Mouse (Mus musculus): ENCODE data around the gene Prnp. TPM values are rescaled to one million over a fixed set of nuclear protein-coding genes. Genes with fewer than 3 reads are reported as not detected.

Prnp gene
- polyA plus RNA-seq, 1 experiment from 2014 or later, result 49.6 TPM

GRCm38 (mm10) chr2:131905776-131906175 lies 4.0 kb upstream of the Prnp start:
- H3K9me3 ChIP-seq (ENCODE audit: low read length), result no peaks in the 10 kb centered on the region
- H3K4me3 ChIP-seq (ENCODE audit: low read length), result no peak overlapping the region
- 52% methylated on average over 6 of the region's 6 CpGs for WGBS
- peaks cover 19% of the 10 kb centered on the region for H3K4me1 ChIP-seq (ENCODE audit: insufficient read depth, low read length)
- H3K27ac ChIP-seq (ENCODE audit: low read length), result no peak overlapping the region
- no peak for ATAC-seq (ENCODE audit: low FRiP score, low TSS enrichment)
- H3K9ac ChIP-seq (replicated peaks; ENCODE audit: low read length), result no peak overlapping the region
- 0 out of 2 replicates have a peak, but pooled peaks cover 5% of the 10 kb centered on the region for H3K27me3 ChIP-seq (ENCODE audit: insufficient read depth, low read length)
- H3K36me3 ChIP-seq (ENCODE audit: insufficient read depth, low read length), result no peaks in the 10 kb centered on the region
- no peak overlapping the region for H3K4me2 ChIP-seq (replicated peaks; ENCODE audit: low read depth, low read length)

- Histone ChIP-seq H3K27ac (ENCODE audit: low read length) (no peak overlapping the region), H3K27me3 (ENCODE audit: insufficient read depth, low read length) (0 out of 2 replicates have a peak, but pooled peaks cover 5% of the 10 kb centered on the region), H3K9me3 (ENCODE audit: low read length) (no peaks in the 10 kb centered on the region), H3K36me3 (ENCODE audit: insufficient read depth, low read length) (no peaks in the 10 kb centered on the region), H3K4me2 (replicated peaks; ENCODE audit: low read depth, low read length) (no peak overlapping the region), H3K4me1 (ENCODE audit: insufficient read depth, low read length) (peaks cover 24% of the 10 kb centered on the region), H3K4me3 (ENCODE audit: low read length) (no peak overlapping the region), H3K9ac (replicated peaks; ENCODE audit: low read length) (no peak overlapping the region)
- ATAC-seq (ENCODE audit: low FRiP score, low TSS enrichment), result no peak
- 87% methylated on average over 3 of the region's 3 CpGs for WGBS
These were observed 3.5 kb upstream of the Prnp start for GRCm38 (mm10) chr2:131906266-131906665.

GRCm38 (mm10) chr2:131906846-131907245 lies 2.9 kb upstream of the Prnp start:
- Histone ChIP-seq H3K4me1 (ENCODE audit: insufficient read depth, low read length) (peaks cover 28% of the 10 kb centered on the region), H3K9me3 (ENCODE audit: low read length) (no peaks in the 10 kb centered on the region), H3K4me2 (replicated peaks; ENCODE audit: low read depth, low read length) (no peak overlapping the region), H3K4me3 (ENCODE audit: low read length) (no peak overlapping the region), H3K27ac (ENCODE audit: low read length) (no peak overlapping the region), H3K9ac (replicated peaks; ENCODE audit: low read length) (no peak overlapping the region), H3K36me3 (ENCODE audit: insufficient read depth, low read length) (no peaks in the 10 kb centered on the region), H3K27me3 (ENCODE audit: insufficient read depth, low read length) (0 out of 2 replicates have a peak, but pooled peaks cover 5% of the 10 kb centered on the region)
- WGBS, result 88% methylated on average over 1 of the region's 1 CpGs
- ATAC-seq (ENCODE audit: low FRiP score, low TSS enrichment), result no peak

GRCm38 (mm10) chr2:131907311-131907710 lies 2.4 kb upstream of the Prnp start:
- H3K4me3 ChIP-seq (ENCODE audit: low read length), result no peak overlapping the region
- no peak overlapping the region for H3K27ac ChIP-seq (ENCODE audit: low read length)
- H3K4me2 ChIP-seq (replicated peaks; ENCODE audit: low read depth, low read length), result no peak overlapping the region
- no peak overlapping the region for H3K9ac ChIP-seq (replicated peaks; ENCODE audit: low read length)
- ATAC-seq (ENCODE audit: low FRiP score, low TSS enrichment), result no peak
- H3K4me1 ChIP-seq (ENCODE audit: insufficient read depth, low read length), result peaks cover 28% of the 10 kb centered on the region
- WGBS, result 88% methylated on average over 5 of the region's 5 CpGs
- H3K36me3 ChIP-seq (ENCODE audit: insufficient read depth, low read length), result no peaks in the 10 kb centered on the region
- H3K27me3 ChIP-seq (ENCODE audit: insufficient read depth, low read length), result 0 out of 2 replicates have a peak, but pooled peaks cover 5% of the 10 kb centered on the region
- no peaks in the 10 kb centered on the region for H3K9me3 ChIP-seq (ENCODE audit: low read length)

GRCm38 (mm10) chr2:131908351-131908861 lies 1.3 kb upstream of the Prnp start:
- H3K27me3 ChIP-seq (ENCODE audit: insufficient read depth, low read length), result 0 out of 2 replicates have a peak, but pooled peaks cover 5% of the 10 kb centered on the region
- H3K9me3 ChIP-seq (ENCODE audit: low read length), result no peaks in the 10 kb centered on the region
- 60% methylated on average over 7 of the region's 7 CpGs for WGBS
- no peaks in the 10 kb centered on the region for H3K36me3 ChIP-seq (ENCODE audit: insufficient read depth, low read length)
- peak; percentile 53 for ATAC-seq (ENCODE audit: low FRiP score, low TSS enrichment)
- no peak overlapping the region for H3K4me2 ChIP-seq (replicated peaks; ENCODE audit: low read depth, low read length)
- no peak overlapping the region for H3K4me3 ChIP-seq (ENCODE audit: low read length)
- H3K9ac ChIP-seq (replicated peaks; ENCODE audit: low read length), result no peak overlapping the region
- H3K27ac ChIP-seq (ENCODE audit: low read length), result 0 out of 2 replicates have a peak overlapping the region, but pooled peaks have one; percentile 15
- peaks cover 31% of the 10 kb centered on the region for H3K4me1 ChIP-seq (ENCODE audit: insufficient read depth, low read length)

GRCm38 (mm10) chr2:131908906-131909305 lies 822 bp upstream of the Prnp start:
- no peak overlapping the region for H3K4me3 ChIP-seq (ENCODE audit: low read length)
- no peak overlapping the region for H3K27ac ChIP-seq (ENCODE audit: low read length)
- WGBS, result 60% methylated on average over 1 of the region's 1 CpGs
- peaks cover 31% of the 10 kb centered on the region for H3K4me1 ChIP-seq (ENCODE audit: insufficient read depth, low read length)
- H3K4me2 ChIP-seq (replicated peaks; ENCODE audit: low read depth, low read length), result peak overlapping the region; percentile 81
- no peaks in the 10 kb centered on the region for H3K9me3 ChIP-seq (ENCODE audit: low read length)
- H3K36me3 ChIP-seq (ENCODE audit: insufficient read depth, low read length), result no peaks in the 10 kb centered on the region
- H3K27me3 ChIP-seq (ENCODE audit: insufficient read depth, low read length), result 0 out of 2 replicates have a peak, but pooled peaks cover 5% of the 10 kb centered on the region
- H3K9ac ChIP-seq (replicated peaks; ENCODE audit: low read length), result no peak overlapping the region
- peak; percentile 14; the same call in 1 of the 2 replicates for ATAC-seq (ENCODE audit: low FRiP score, low TSS enrichment)

- no peak for ATAC-seq (ENCODE audit: low FRiP score, low TSS enrichment)
- Histone ChIP-seq H3K9me3 (ENCODE audit: low read length) (no peaks in the 10 kb centered on the region), H3K4me1 (ENCODE audit: insufficient read depth, low read length) (peaks cover 31% of the 10 kb centered on the region), H3K4me3 (ENCODE audit: low read length) (peak overlapping the region; percentile 73; the same call in 1 of the 2 replicates), H3K9ac (replicated peaks; ENCODE audit: low read length) (no peak overlapping the region), H3K27ac (ENCODE audit: low read length) (no peak overlapping the region), H3K27me3 (ENCODE audit: insufficient read depth, low read length) (no peaks in the 10 kb centered on the region), H3K36me3 (ENCODE audit: insufficient read depth, low read length) (no peaks in the 10 kb centered on the region), H3K4me2 (replicated peaks; ENCODE audit: low read depth, low read length) (peak overlapping the region; percentile 81; the same call in 1 of the 2 replicates)
- WGBS, result 39% methylated on average over 2 of the region's 2 CpGs
These were observed 1.1 kb downstream of the Prnp start for GRCm38 (mm10) chr2:131910847-131911246.

GRCm38 (mm10) chr2:131911341-131911740 lies 1.6 kb downstream of the Prnp start:
- Histone ChIP-seq H3K4me1 (ENCODE audit: insufficient read depth, low read length) (peaks cover 31% of the 10 kb centered on the region), H3K9ac (replicated peaks; ENCODE audit: low read length) (no peak overlapping the region), H3K4me2 (replicated peaks; ENCODE audit: low read depth, low read length) (peak overlapping the region; percentile 81; the same call in 1 of the 2 replicates), H3K9me3 (ENCODE audit: low read length) (no peaks in the 10 kb centered on the region), H3K36me3 (ENCODE audit: insufficient read depth, low read length) (no peaks in the 10 kb centered on the region), H3K27me3 (ENCODE audit: insufficient read depth, low read length) (no peaks in the 10 kb centered on the region), H3K4me3 (ENCODE audit: low read length) (no peak overlapping the region; the same call in 1 of the 2 replicates), H3K27ac (ENCODE audit: low read length) (no peak overlapping the region)
- ATAC-seq (ENCODE audit: low FRiP score, low TSS enrichment), result no peak
- 22% methylated on average over 4 of the region's 4 CpGs for WGBS

- Histone ChIP-seq H3K4me1 (ENCODE audit: insufficient read depth, low read length) (peaks cover 31% of the 10 kb centered on the region), H3K9me3 (ENCODE audit: low read length) (no peaks in the 10 kb centered on the region), H3K9ac (replicated peaks; ENCODE audit: low read length) (no peak overlapping the region), H3K4me2 (replicated peaks; ENCODE audit: low read depth, low read length) (no peak overlapping the region), H3K36me3 (ENCODE audit: insufficient read depth, low read length) (no peaks in the 10 kb centered on the region), H3K4me3 (ENCODE audit: low read length) (no peak overlapping the region), H3K27me3 (ENCODE audit: insufficient read depth, low read length) (no peaks in the 10 kb centered on the region), H3K27ac (ENCODE audit: low read length) (no peak overlapping the region)
- no peak for ATAC-seq (ENCODE audit: low FRiP score, low TSS enrichment)
- WGBS, result 35% methylated on average over 8 of the region's 8 CpGs
These were observed 3.0 kb downstream of the Prnp start for GRCm38 (mm10) chr2:131912526-131913258.
